Mouse (Mus musculus) myocyte (in vitro differentiated cells): ENCODE measurements at regions not wholly inside any gene's neighbourhood (a gene's known extent, or its start where the extent isn't known, plus 50 kb on each side); places are given as distances from the start of the nearest gene placed in this dataset.

Experiments used
- POLR2A ChIP-seq: IDR thresholded peaks from one replicate; pipeline ENCODE4 v1.6.1; 2011; ENCODE audit warnings: low read depth, mild to moderate bottlenecking, control low read depth, moderate library complexity; ENCODE audit not compliant: insufficient read length
- POLR2AphosphoS2 ChIP-seq: IDR thresholded peaks from one replicate; pipeline ENCODE4 v1.6.1; 2011; ENCODE audit warnings: low read depth, control low read depth; ENCODE audit not compliant: insufficient read length

GRCm38 (mm10) chr10:117501426-117501825, 121.6 kb upstream of the Cpsf6 start:
- TF ChIP-seq POLR2AphosphoS2 (no peak), POLR2A (no peak)
